Mouse (Mus musculus) embryonic fibroblast, embryonic 13.5 days (primary cell): ENCODE data around the gene Rab19.
"Not testable (repeated sequence)": the region's sequence is repeated elsewhere in the genome, so short reads cannot be mapped to it uniquely, and the experiment has no call there.

Experiments used
- CTCF ChIP-seq: IDR thresholded peaks from 2 replicates; pipeline ENCODE4 v1.5.1; 2011; ENCODE audit warnings: mild to moderate bottlenecking, control low read depth, low read length, moderate library complexity, borderline replicate concordance; ENCODE audit not compliant: insufficient read depth
- POLR2A ChIP-seq: IDR thresholded peaks from 2 replicates; pipeline ENCODE4 v1.6.1; 2011; ENCODE audit warnings: low read depth, mild to moderate bottlenecking, control low read depth, low read length, moderate library complexity

DNA sequence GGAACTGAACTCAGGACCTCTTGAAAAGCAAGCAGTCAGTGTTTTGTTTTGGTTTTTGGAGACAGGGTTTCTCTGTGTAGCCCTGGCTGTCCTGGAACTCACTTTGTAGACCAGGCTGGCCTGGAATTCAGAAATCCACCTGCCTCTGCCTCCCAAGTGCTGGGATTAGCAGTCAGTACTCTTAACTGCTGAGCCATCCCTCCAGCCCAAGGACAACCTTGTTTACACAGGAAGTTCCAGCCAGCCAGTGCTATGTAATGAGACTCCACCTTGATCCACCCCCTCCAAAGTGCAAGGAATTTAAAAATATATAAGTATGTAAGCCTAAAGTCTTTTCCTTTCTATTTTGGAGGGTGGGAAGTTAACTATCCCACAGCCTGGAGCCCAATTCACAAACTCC, 35.7 kb downstream of the Rab19 start:
- TF ChIP-seq CTCF, POLR2A: not testable (repeated sequence)
